Mouse (Mus musculus): ENCODE measurements around the gene Tcf23. TPM values are rescaled to one million over a fixed set of nuclear protein-coding genes. Genes with fewer than 3 reads are reported as not detected.

The Tcf23 gene
- polyA plus RNA-seq, 1 experiment from 2014 or later = not detected

DNA sequence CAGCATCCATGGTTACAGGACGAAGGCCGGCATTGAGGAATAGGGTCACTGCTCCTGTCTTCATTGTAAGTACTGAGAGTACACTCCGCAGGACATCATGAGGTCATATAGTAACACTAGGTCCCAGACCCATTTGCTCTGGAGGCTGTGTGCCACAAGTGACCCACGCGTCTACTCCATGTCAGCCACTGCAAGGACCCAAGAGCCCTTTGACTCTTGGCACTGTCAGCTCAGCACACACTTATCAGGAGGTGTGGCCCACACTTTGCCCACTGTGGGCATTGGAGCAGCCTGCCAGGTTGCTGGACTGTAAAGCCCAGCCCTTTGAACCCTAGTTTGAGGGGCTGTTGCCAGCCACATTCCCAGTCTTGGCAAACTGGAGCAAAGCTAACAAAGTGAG is 43.2 kb upstream of the Tcf23 start:
- Histone ChIP-seq H3K27me3 (ENCODE audit: control insufficient read depth, insufficient read depth, low read length) (no peaks in the 10 kb centered on the region), H3K4me2 (ENCODE audit: low read depth, severe bottlenecking) (no peak overlapping the region), H3K27ac (replicated peaks; ENCODE audit: low read depth, low read length) (no peak overlapping the region), H3K36me3 (ENCODE audit: control insufficient read depth, insufficient read depth, low read length) (peaks cover 3% of the 10 kb centered on the region; the same call in 1 of the 2 replicates), H3K4me1 (ENCODE audit: control insufficient read depth, insufficient read depth, low read length) (peaks cover 8% of the 10 kb centered on the region), H3K9ac (ENCODE audit: low read length) (no peak overlapping the region), H3K9me3 (ENCODE audit: control insufficient read depth, low read length) (no peaks in the 10 kb centered on the region), H3K4me3 (ENCODE audit: low read depth, low read length) (no peak overlapping the region)
- 94% methylated on average over 5 of the region's 5 CpGs for WGBS
- DNase-seq (ENCODE audit: low spot score) (no peak), ATAC-seq (ENCODE audit: insufficient number of reproducible peaks, low FRiP score, low TSS enrichment, low read depth) (no peak)

- Histone ChIP-seq H3K4me1 (ENCODE audit: control insufficient read depth, insufficient read depth, low read length) (peaks cover 8% of the 10 kb centered on the region), H3K27ac (replicated peaks; ENCODE audit: low read depth, low read length) (no peak overlapping the region), H3K4me3 (ENCODE audit: low read depth, low read length) (no peak overlapping the region), H3K27me3 (ENCODE audit: control insufficient read depth, insufficient read depth, low read length) (no peaks in the 10 kb centered on the region), H3K9me3 (ENCODE audit: control insufficient read depth, low read length) (no peaks in the 10 kb centered on the region), H3K4me2 (ENCODE audit: low read depth, severe bottlenecking) (no peak overlapping the region), H3K36me3 (ENCODE audit: control insufficient read depth, insufficient read depth, low read length) (no peaks in the 10 kb centered on the region), H3K9ac (ENCODE audit: low read length) (no peak overlapping the region)
- 89% methylated on average over 2 of the region's 2 CpGs for WGBS
- DNase-seq (ENCODE audit: low spot score) (no peak), ATAC-seq (ENCODE audit: insufficient number of reproducible peaks, low FRiP score, low TSS enrichment, low read depth) (no peak)
Measured at GRCm38 (mm10) chr5:30926073-30926472, 42.4 kb upstream of the Tcf23 start.

GRCm38 (mm10) chr5:30927945-30928529 is 40.4 kb upstream of the Tcf23 start:
- Histone ChIP-seq H3K4me1 (ENCODE audit: control insufficient read depth, insufficient read depth, low read length) (no peaks in the 10 kb centered on the region), H3K27me3 (ENCODE audit: control insufficient read depth, insufficient read depth, low read length) (no peaks in the 10 kb centered on the region), H3K4me2 (ENCODE audit: low read depth, severe bottlenecking) (no peak overlapping the region), H3K9ac (ENCODE audit: low read length) (no peak overlapping the region), H3K27ac (replicated peaks; ENCODE audit: low read depth, low read length) (no peak overlapping the region), H3K36me3 (ENCODE audit: control insufficient read depth, insufficient read depth, low read length) (no peaks in the 10 kb centered on the region), H3K9me3 (ENCODE audit: control insufficient read depth, low read length) (no peaks in the 10 kb centered on the region), H3K4me3 (ENCODE audit: low read depth, low read length) (no peak overlapping the region)
- ATAC-seq (ENCODE audit: insufficient number of reproducible peaks, low FRiP score, low TSS enrichment, low read depth) (no peak), DNase-seq (ENCODE audit: low spot score) (no peak)
- WGBS = 44% methylated on average over 7 of the region's 7 CpGs

DNA sequence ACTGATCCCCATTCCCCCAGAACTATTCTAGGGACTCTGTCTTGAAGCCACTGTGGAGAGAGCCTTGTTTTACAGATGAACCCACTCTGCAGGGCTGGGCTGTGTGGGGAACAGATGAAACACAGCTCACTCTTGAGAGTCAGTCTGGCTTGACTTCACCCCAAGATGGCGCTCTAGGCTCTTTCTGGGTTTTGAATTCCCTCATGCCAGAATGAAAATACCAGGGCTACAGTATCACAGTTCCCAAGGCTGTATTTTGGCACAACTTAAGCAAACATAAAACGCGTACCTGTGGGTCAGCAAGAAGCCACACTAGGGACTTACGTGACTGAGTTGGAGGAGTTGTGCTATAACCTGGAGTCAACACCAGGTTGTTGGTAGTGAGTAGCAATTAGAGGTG is 38.3 kb upstream of the Tcf23 start:
- WGBS = 48% methylated on average over 4 of the region's 4 CpGs
- H3K9ac ChIP-seq (ENCODE audit: low read length) = no peak overlapping the region
- no peak overlapping the region for H3K4me2 ChIP-seq (ENCODE audit: low read depth, severe bottlenecking)
- no peak overlapping the region for H3K27ac ChIP-seq (replicated peaks; ENCODE audit: low read depth, low read length)
- no peaks in the 10 kb centered on the region for H3K4me1 ChIP-seq (ENCODE audit: control insufficient read depth, insufficient read depth, low read length)
- no peaks in the 10 kb centered on the region for H3K9me3 ChIP-seq (ENCODE audit: control insufficient read depth, low read length)
- H3K4me3 ChIP-seq (ENCODE audit: low read depth, low read length) = no peak overlapping the region
- no peaks in the 10 kb centered on the region for H3K36me3 ChIP-seq (ENCODE audit: control insufficient read depth, insufficient read depth, low read length)
- H3K27me3 ChIP-seq (ENCODE audit: control insufficient read depth, insufficient read depth, low read length) = no peaks in the 10 kb centered on the region
- ATAC-seq (ENCODE audit: insufficient number of reproducible peaks, low FRiP score, low TSS enrichment, low read depth) (peak; percentile 48; the same call in 1 of the 2 replicates), DNase-seq (ENCODE audit: low spot score) (peak; percentile 76)

DNA sequence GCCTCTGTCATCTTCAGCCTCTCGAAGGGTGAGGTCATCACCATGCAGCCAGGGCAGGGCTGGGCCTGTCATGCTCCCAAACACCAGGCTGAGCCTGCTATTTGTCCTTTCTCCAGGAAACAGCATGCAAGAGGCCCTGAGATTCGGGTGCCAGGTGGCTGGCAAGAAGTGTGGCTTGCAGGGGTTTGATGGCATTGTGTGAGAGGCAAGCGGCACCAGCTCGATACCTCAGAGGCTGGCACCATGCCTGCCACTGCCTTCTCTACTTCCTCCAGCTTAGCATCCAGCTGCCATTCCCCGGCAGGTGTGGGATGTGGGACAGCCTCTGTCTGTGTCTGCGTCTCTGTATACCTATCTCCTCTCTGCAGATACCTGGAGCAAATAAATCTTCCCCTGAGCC is 37.6 kb upstream of the Tcf23 start:
- Histone ChIP-seq H3K27ac (replicated peaks; ENCODE audit: low read depth, low read length) (no peak overlapping the region), H3K4me3 (ENCODE audit: low read depth, low read length) (no peak overlapping the region), H3K9ac (ENCODE audit: low read length) (no peak overlapping the region), H3K36me3 (ENCODE audit: control insufficient read depth, insufficient read depth, low read length) (no peaks in the 10 kb centered on the region), H3K9me3 (ENCODE audit: control insufficient read depth, low read length) (no peaks in the 10 kb centered on the region), H3K27me3 (ENCODE audit: control insufficient read depth, insufficient read depth, low read length) (no peaks in the 10 kb centered on the region), H3K4me1 (ENCODE audit: control insufficient read depth, insufficient read depth, low read length) (no peaks in the 10 kb centered on the region), H3K4me2 (ENCODE audit: low read depth, severe bottlenecking) (no peak overlapping the region)
- DNase-seq (ENCODE audit: low spot score) = no peak
- WGBS = 84% methylated on average over 6 of the region's 6 CpGs
- no peak for ATAC-seq (ENCODE audit: insufficient number of reproducible peaks, low FRiP score, low TSS enrichment, low read depth)

DNA sequence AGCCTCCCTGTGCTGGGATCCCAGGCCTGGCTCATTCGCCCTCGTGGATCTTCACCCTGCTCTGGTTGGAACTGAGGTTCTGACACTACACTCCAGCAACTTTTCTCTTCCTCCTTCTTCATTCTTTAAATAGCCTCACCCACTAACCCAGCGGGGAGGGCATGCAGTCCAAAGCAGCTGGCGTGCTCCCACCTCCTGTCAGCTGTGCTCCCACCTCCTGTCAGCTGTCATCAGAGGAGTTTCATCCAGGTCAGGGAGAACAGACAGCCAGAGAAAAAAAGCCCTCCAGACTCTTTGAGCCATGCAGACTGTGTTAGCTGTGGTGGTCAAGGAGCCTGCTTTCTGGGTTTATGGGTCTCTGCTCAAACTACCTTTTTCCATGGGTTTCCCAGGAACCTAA is 37.1 kb upstream of the Tcf23 start:
- Histone ChIP-seq H3K9ac (ENCODE audit: low read length) (no peak overlapping the region), H3K4me2 (ENCODE audit: low read depth, severe bottlenecking) (no peak overlapping the region), H3K4me1 (ENCODE audit: control insufficient read depth, insufficient read depth, low read length) (no peaks in the 10 kb centered on the region), H3K27me3 (ENCODE audit: control insufficient read depth, insufficient read depth, low read length) (no peaks in the 10 kb centered on the region), H3K9me3 (ENCODE audit: control insufficient read depth, low read length) (no peaks in the 10 kb centered on the region), H3K4me3 (ENCODE audit: low read depth, low read length) (no peak overlapping the region), H3K36me3 (ENCODE audit: control insufficient read depth, insufficient read depth, low read length) (no peaks in the 10 kb centered on the region), H3K27ac (replicated peaks; ENCODE audit: low read depth, low read length) (no peak overlapping the region)
- 85% methylated on average over 4 of the region's 4 CpGs for WGBS
- no peak for ATAC-seq (ENCODE audit: insufficient number of reproducible peaks, low FRiP score, low TSS enrichment, low read depth)
- DNase-seq (ENCODE audit: low spot score) = no peak

DNA sequence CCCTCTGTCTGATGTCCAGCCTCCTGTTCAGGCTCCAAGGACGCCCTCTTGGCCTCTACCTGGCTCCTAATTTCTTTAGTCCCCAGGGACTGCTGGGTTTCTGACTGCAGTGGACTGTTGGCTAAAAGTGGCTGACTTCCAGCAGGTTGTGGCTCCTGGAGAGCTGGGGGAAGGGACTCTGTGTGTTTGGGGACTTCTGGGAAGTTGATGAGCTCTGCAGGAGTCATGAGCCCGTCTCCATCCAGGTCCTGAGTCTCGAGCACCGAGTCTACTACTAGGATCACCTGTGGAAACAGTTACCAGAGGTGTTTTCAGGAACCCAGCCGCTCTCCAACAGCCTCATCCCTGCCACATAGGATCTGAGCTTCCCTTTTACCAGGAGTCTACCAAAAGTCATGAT is 34.8 kb upstream of the Tcf23 start:
- H3K9me3 ChIP-seq (ENCODE audit: control insufficient read depth, low read length) = no peaks in the 10 kb centered on the region
- H3K27me3 ChIP-seq (ENCODE audit: control insufficient read depth, insufficient read depth, low read length) = no peaks in the 10 kb centered on the region
- ATAC-seq (ENCODE audit: insufficient number of reproducible peaks, low FRiP score, low TSS enrichment, low read depth) (no peak), DNase-seq (ENCODE audit: low spot score) (no peak)
- no peak overlapping the region for H3K4me3 ChIP-seq (ENCODE audit: low read depth, low read length)
- WGBS = 73% methylated on average over 5 of the region's 5 CpGs
- H3K9ac ChIP-seq (ENCODE audit: low read length) = no peak overlapping the region
- no peak overlapping the region for H3K27ac ChIP-seq (replicated peaks; ENCODE audit: low read depth, low read length)
- H3K4me1 ChIP-seq (ENCODE audit: control insufficient read depth, insufficient read depth, low read length) = no peaks in the 10 kb centered on the region
- no peak overlapping the region for H3K4me2 ChIP-seq (ENCODE audit: low read depth, severe bottlenecking)
- no peaks in the 10 kb centered on the region for H3K36me3 ChIP-seq (ENCODE audit: control insufficient read depth, insufficient read depth, low read length)

GRCm38 (mm10) chr5:30934725-30935461 is 33.6 kb upstream of the Tcf23 start:
- DNase-seq (ENCODE audit: low spot score) (no peak), ATAC-seq (ENCODE audit: insufficient number of reproducible peaks, low FRiP score, low TSS enrichment, low read depth) (no peak)
- Histone ChIP-seq H3K9ac (ENCODE audit: low read length) (no peak overlapping the region), H3K36me3 (ENCODE audit: control insufficient read depth, insufficient read depth, low read length) (no peaks in the 10 kb centered on the region), H3K4me3 (ENCODE audit: low read depth, low read length) (no peak overlapping the region), H3K4me1 (ENCODE audit: control insufficient read depth, insufficient read depth, low read length) (no peaks in the 10 kb centered on the region), H3K27me3 (ENCODE audit: control insufficient read depth, insufficient read depth, low read length) (no peaks in the 10 kb centered on the region), H3K27ac (replicated peaks; ENCODE audit: low read depth, low read length) (no peak overlapping the region), H3K4me2 (ENCODE audit: low read depth, severe bottlenecking) (no peak overlapping the region), H3K9me3 (ENCODE audit: control insufficient read depth, low read length) (no peaks in the 10 kb centered on the region)
- WGBS = 88% methylated on average over 5 of the region's 5 CpGs

All from limb, embryonic 11.5 days (tissue).